Mouse (Mus musculus) lung, postnatal 4 days (tissue): ENCODE measurements at regions not wholly inside any gene's neighbourhood (a gene's known extent, or its start where the extent isn't known, plus 50 kb on each side); places are given as distances from the start of the nearest gene placed in this dataset.
"Not testable (repeated sequence)": the region's sequence is repeated elsewhere in the genome, so short reads cannot be mapped to it uniquely, and the experiment has no call there.

ENCODE experiments used
- DNase-seq, 2 experiments: peaks; one replicate each; pipeline ENCODE4 v3.0.0; 2021

DNA sequence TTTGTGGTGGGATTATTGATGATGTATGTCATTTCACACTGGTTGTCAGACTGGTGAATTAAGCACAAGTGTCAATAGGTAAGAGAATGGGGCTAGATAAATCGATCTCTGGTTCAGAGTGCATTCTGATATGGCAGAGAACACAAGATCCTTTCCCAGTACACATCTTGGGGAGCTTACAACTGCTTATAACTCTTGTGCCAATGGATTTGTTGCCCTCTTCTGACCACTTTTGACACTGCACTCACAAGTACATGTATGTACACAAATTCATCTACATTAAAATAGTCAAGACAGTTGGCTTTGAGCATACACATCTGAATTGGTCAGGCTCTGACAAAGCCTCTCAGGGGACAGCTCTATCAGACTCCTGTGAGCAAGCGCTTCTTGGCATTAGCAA lies 738.1 kb downstream of the Trib2 start:
- no peak for DNase-seq

DNA sequence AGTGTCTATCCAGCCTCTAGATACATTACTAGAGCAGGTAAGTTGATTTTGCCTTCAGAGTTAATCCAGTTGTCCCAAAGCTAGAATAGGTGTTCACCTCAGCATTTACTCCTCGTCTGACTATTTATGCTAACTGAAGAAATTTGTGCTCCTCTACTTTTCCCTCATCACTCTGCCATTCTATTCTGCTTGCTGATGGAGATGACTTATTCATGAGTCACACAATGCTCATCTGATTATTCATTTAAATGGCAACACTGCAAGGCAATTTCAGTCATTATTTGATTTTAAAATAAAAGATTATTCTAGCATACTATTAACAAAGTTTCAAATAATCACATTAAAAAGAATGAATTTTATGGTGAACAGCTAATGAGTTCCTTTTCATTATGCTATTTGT lies 752.4 kb downstream of the Trib2 start:
- DNase-seq = no peak

DNA sequence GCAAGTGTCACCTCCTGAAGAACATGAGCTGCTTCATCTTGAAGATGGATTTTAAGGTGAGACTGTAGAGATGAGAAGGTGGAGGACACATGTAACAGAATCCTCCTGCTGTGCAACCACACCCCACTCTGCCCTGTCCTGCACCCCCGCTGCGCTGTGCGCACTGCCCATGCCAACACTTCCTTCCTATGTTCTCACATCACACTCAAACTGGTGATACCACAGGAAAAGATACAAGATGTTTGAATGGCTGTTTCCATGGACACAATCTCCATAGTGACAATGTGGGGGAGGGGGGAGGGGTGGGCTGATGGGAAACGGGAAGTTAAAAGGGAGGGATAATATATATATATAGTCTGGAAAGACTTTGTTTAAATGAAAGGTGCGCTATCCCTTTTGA lies 765.3 kb downstream of the Trib2 start:
- no peak for DNase-seq

DNA sequence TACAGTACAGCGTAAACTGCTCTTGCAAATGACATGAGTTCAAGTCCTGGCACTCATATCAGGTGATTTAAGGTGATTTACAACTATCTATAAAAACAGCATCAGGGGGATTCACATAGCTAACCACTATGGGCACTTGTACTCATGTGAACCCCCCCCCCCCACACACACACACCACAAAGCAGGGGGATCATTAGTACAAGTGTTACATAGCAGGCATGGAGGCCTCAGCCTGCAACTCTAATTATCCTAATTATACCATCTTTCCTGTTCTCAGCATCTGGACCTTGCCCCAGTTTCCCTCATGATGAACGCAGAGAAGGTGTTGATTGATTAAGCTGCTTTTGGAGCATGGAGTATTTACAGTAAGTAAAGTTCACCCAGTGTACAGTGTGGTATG lies 773.5 kb downstream of the Trib2 start:
- DNase-seq = no peak

DNA sequence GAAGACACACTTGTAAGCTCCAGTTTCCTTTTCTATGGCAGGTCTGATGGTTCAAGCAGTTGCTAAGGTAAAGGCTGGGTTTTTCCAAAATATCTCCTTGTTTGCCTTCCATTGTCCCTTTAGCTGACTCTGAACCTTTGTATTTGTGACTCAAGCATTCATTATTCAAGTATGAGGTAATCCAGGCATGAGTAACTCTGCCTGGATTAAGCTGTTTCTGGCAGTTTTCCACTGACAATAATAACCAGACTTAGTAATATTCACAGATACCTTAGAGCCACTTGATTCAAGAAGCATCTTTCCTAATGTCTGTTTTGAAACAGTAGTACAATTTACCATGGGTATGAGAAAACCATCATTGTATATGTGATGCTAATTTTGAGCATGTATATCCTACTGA lies 805.6 kb downstream of the Trib2 start:
- DNase-seq = no peak

DNA sequence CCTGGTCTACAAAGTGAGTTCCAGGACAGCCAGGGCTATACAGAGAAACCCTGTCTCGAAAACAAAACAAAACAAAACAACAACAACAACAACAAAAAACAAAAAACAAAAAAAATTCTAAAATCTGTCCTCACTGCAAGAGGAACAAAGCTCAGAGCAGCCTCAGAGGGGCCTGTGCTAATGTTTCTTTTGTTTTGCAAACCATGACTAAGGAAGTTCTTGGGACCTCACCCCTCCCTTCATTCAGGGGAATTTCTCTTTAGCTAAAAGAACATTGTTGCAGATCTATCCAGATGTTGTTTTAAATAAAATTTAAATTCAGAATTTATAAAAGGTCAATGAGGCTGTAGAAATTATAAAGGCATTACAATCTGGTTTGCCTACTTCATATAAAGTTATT lies 814.3 kb downstream of the Trib2 start:
- DNase-seq = not testable (repeated sequence)
